Mouse (Mus musculus): ENCODE results near the gene Btbd9.

DNA sequence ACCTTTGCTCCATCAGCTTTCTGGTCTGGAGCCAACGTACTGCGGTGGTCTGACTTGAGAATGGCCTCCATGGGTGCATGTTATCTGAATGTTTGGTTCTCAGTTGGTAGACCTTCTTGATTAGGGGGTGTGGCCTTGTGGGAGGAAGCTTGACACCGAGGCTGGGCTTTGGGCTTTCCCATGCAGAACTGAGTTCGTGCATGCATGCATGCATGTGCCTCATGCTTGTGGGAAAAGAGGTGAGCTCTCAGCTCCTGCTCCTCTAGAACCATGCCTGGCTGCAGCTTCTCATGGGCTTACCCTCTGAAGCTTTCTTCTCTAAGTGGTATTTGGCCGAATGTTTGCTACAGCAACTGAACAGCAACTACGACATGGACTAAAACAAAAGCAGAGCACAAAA lies 64.9 kb downstream of the Btbd9 start:
- TF ChIP-seq CTCF (conservative IDR thresholded peaks at IDR 0.05; ENCODE audit: insufficient read depth, insufficient read length, low read depth, low read length): no peak
- TF ChIP-seq POLR2A (IDR thresholded peaks at IDR 0.05; ENCODE audit: low read depth, low read length): no peak
